Mouse (Mus musculus) adrenal gland, postnatal 0 days (tissue): ENCODE results near the gene Gm5485. TPM values are rescaled to one million over a fixed set of nuclear protein-coding genes. Genes with fewer than 3 reads are reported as not detected.

Experiments used
- polyA plus RNA-seq: library from polyadenylated mRNA; unstranded; fragments of >200 nt; fragmentation: Nextera tagmentation; extraction: Ambion mirVana; gene quantifications from 2 replicates; pipeline ENCODE4 v1.2.1, GENCODE M21; 2015

The Gm5485 gene
- polyA plus RNA-seq, result 0.36 and 0.46 TPM in 2 replicates

GRCm38 (mm10) chr16:48412246-48412645 is at the start of gene Gm5485:
Gene Gm5485 (minus strand): TSS chr16:48412416.

DNA sequence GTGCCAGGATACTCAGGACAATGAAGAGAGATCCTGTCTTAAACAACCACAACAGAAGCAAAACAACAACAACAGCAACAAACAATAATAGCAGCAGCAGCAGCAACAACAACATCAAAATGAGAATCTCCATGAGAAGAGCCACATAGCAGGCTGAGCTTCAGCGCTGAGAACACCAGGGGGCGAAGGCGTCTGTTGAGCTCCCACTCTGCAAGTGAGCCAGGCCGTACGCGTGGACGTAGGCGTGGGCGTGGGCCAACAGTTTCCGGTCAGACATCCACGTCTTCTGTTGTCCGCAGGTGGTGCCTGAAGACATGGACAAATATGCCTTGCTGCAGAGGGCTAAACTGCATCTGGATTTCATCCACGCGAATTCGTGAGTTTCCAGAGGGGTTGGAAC is 18.8 kb upstream of the Gm5485 start, which contains the start of gene Morc1:
Morc1 (plus strand) TSS at position 211 of the 400 bp plus-strand sequence.

Other genes with a start within 250 kb of the Gm5485 start
- gene Dppa4, start 128.7 kb downstream of the Gm5485 start, polyA plus RNA-seq, result 0.20 TPM in 1 of 2 replicates, not detected in the other
- gene Dppa2, start 108.5 kb downstream of the Gm5485 start, polyA plus RNA-seq, result not detected in 2 replicates
- 0.05 TPM in 1 of 2 replicates, not detected in the other for gene Morc1, start 18.8 kb upstream of the Gm5485 start, polyA plus RNA-seq